Mouse (Mus musculus) kidney, embryonic 16.5 days (tissue): ENCODE results near the gene Cdkl4. TPM values are rescaled to one million over a fixed set of nuclear protein-coding genes. Genes with fewer than 3 reads are reported as not detected.

ENCODE experiments used
- ATAC-seq: fragments of 200-750 bp; cut with Nextera tagmentation; 2 replicates; pipeline ENCODE4 v1.8.0; 2017; ENCODE audit warnings: moderate TSS enrichment; ENCODE audit not compliant: low FRiP score, low TSS enrichment
- H3K27ac ChIP-seq: fragments of 300-500 bp; sonication (generic); 2 replicates; pipeline ENCODE4 v1.5.1; 2014; ENCODE audit warnings: low read length
- H3K27me3 ChIP-seq: fragments of 300-500 bp; sonication (generic); 2 replicates; pipeline ENCODE4 v1.6.1; 2014; ENCODE audit warnings: low read length, control low read depth, mixed read lengths; ENCODE audit not compliant: insufficient read depth
- H3K36me3 ChIP-seq: fragments of 300-500 bp; sonication (generic); 2 replicates; pipeline ENCODE4 v1.6.1; 2014; ENCODE audit warnings: low read length, control low read depth, mixed read lengths; ENCODE audit not compliant: insufficient read depth
- H3K4me1 ChIP-seq: fragments of 300-500 bp; sonication (generic); 2 replicates; pipeline ENCODE4 v1.6.1; 2014; ENCODE audit warnings: low read length, control low read depth, mixed read lengths; ENCODE audit not compliant: insufficient read depth
- H3K4me2 ChIP-seq: fragments of 300-500 bp; sonication (generic); replicated peaks from 2 replicates; pipeline ENCODE4 v1.6.1; 2014; ENCODE audit warnings: low read depth, low read length
- H3K4me3 ChIP-seq: fragments of 300-500 bp; sonication (generic); 2 replicates; pipeline ENCODE4 v1.5.1; 2014; ENCODE audit warnings: mild to moderate bottlenecking, low read length
- H3K9ac ChIP-seq: fragments of 300-500 bp; sonication (generic); replicated peaks from 2 replicates; pipeline ENCODE4 v1.6.1; 2014; ENCODE audit warnings: low read length
- H3K9me3 ChIP-seq: fragments of 300-500 bp; sonication (generic); 2 replicates; pipeline ENCODE4 v1.6.1; 2016; ENCODE audit warnings: low read length, control low read depth
- WGBS: fragments of 180-500 bp; shearing (Covaris S2); extraction: QIAGEN DNeasy Blood & Tissue Kit; methylation state at CpG from one replicate; pipeline ENCODE4 v1.1.7; 2014; 5-methylcytosine and 5-hydroxymethylcytosine counted together
- polyA plus RNA-seq: library from polyadenylated mRNA; unstranded; fragments of >200 nt; fragmentation: Nextera tagmentation; extraction: Ambion mirVana; gene quantifications from 2 replicates; pipeline ENCODE4 v1.2.1, GENCODE M21; 2015

Cdkl4 gene
- polyA plus RNA-seq, 1 experiment from 2014 or later: 0.99 TPM

- Histone ChIP-seq H3K4me2 (no peak overlapping the region), H3K9ac (no peak overlapping the region), H3K4me3 (no peak overlapping the region), H3K27me3 (no peaks in the 10 kb centered on the region), H3K36me3 (peaks cover 3% of the 10 kb centered on the region; the same call in 1 of the 2 replicates), H3K27ac (no peak overlapping the region), H3K9me3 (no peaks in the 10 kb centered on the region), H3K4me1 (peaks cover 23% of the 10 kb centered on the region)
- 72% methylated on average over 4 of the region's 4 CpGs for WGBS
- ATAC-seq: no peak
Observed at GRCm38 (mm10) chr17:80476496-80476895, 101.1 kb downstream of the Cdkl4 start.

Other genes starting within 250 kb of the Cdkl4 start
- 1.1 TPM in 2 replicates for gene Gm10190, start 204.3 kb downstream of the Cdkl4 start, polyA plus RNA-seq
- gene Sos1, start 97.4 kb downstream of the Cdkl4 start, polyA plus RNA-seq: 3.9 and 4.6 TPM in 2 replicates
- 22.8 and 23.4 TPM in 2 replicates for gene Map4k3, start 150.7 kb upstream of the Cdkl4 start, polyA plus RNA-seq